Mouse (Mus musculus) liver, adult 2 months (tissue): ENCODE data around the gene Baz2b. TPM values are rescaled to one million over a fixed set of nuclear protein-coding genes. Genes with fewer than 3 reads are reported as not detected.

Experiments
- DNase-seq: peaks from one replicate; pipeline ENCODE4 v3.0.0-alpha.2; 2011; ENCODE audit warnings: low read depth, low spot score; ENCODE audit errors: extremely low read depth
- H3K27ac ChIP-seq: fragments of 200-500 bp; replicated peaks from 2 replicates; pipeline ENCODE4 v1.5.1; 2012; ENCODE audit warnings: low read depth, mild to moderate bottlenecking, control low read depth, inconsistent platforms, low read length; ENCODE audit not compliant: insufficient read depth
- H3K27me3 ChIP-seq: fragments of 200-500 bp; 2 replicates; pipeline ENCODE4 v1.6.1; 2012; ENCODE audit warnings: mild to moderate bottlenecking, moderate library complexity, low read length, inconsistent platforms; ENCODE audit not compliant: control insufficient read depth, insufficient read depth
- H3K36me3 ChIP-seq: fragments of 200-500 bp; 2 replicates; pipeline ENCODE4 v1.6.1; 2012; ENCODE audit warnings: low read length, inconsistent platforms; ENCODE audit not compliant: control insufficient read depth, insufficient read depth
- H3K4me1 ChIP-seq: fragments of 200-500 bp; 2 replicates; pipeline ENCODE4 v1.6.1; 2011; ENCODE audit warnings: low read length; ENCODE audit not compliant: control insufficient read depth, insufficient read depth
- H3K4me3 ChIP-seq: fragments of 200-500 bp; 2 replicates; pipeline ENCODE4 v1.5.1; 2011; ENCODE audit warnings: low read depth, mild to moderate bottlenecking, control low read depth, low read length, moderate library complexity; ENCODE audit not compliant: insufficient read depth
- H3K79me2 ChIP-seq: fragments of 200-500 bp; 2 replicates; pipeline ENCODE4 v1.6.1; 2012; ENCODE audit warnings: inconsistent platforms, mild to moderate bottlenecking, low read length, moderate library complexity; ENCODE audit not compliant: control insufficient read depth, insufficient read depth
- H3K9ac ChIP-seq: fragments of 200-500 bp; 2 replicates; pipeline ENCODE4 v1.6.1; 2012; ENCODE audit warnings: low read depth, mild to moderate bottlenecking, control low read depth, inconsistent platforms, low read length
- CTCF ChIP-seq: fragments of 200-500 bp; IDR thresholded peaks from 2 replicates; pipeline ENCODE4 v1.5.1; 2011; ENCODE audit warnings: low read depth, low read length, control low read depth
- POLR2A ChIP-seq: fragments of 200-500 bp; IDR thresholded peaks from 2 replicates; pipeline ENCODE4 v1.6.1; 2011; ENCODE audit warnings: low read length, control low read depth; ENCODE audit not compliant: insufficient read depth; ENCODE audit errors: extremely low read depth
- WGBS: fragments of 180-500 bp; shearing (Covaris S2); methylation state at CpG from one replicate; pipeline ENCODE4 v1.1.7; 2018; 5-methylcytosine and 5-hydroxymethylcytosine counted together
- polyA plus RNA-seq: library from polyadenylated mRNA; depleted of rRNA; stranded (reverse); fragments of >200 nt; gene quantifications from 2 replicates; pipeline ENCODE4 v1.2.3, GENCODE M21; 2012
- total RNA-seq: library from RNA; depleted of rRNA; stranded (reverse); fragments of >200 nt; gene quantifications from 2 replicates; pipeline ENCODE4 v1.2.3, GENCODE M21; 2014

The Baz2b gene
- total and polyA plus RNA-seq, 2 experiments, result 4.8 to 23.5 TPM

- Histone ChIP-seq H3K4me3 (no peak overlapping the region), H3K27me3 (no peaks in the 10 kb centered on the region), H3K4me1 (no peaks in the 10 kb centered on the region), H3K36me3 (peaks cover 28% of the 10 kb centered on the region), H3K9ac (no peak overlapping the region), H3K79me2 (no peaks in the 10 kb centered on the region), H3K27ac (no peak overlapping the region)
- DNase-seq, result no peak
- WGBS, result 95% methylated on average over 13 of the region's 13 CpGs
- TF ChIP-seq CTCF, result no peak
- TF ChIP-seq POLR2A, result no peak
Observed at GRCm38 (mm10) chr2:59952286-59953014, 257.2 kb downstream of the Baz2b start.

- no peak overlapping the region for H3K27ac ChIP-seq
- no peak for DNase-seq
- H3K4me3 ChIP-seq, result no peak overlapping the region
- H3K79me2 ChIP-seq, result no peaks in the 10 kb centered on the region
- H3K27me3 ChIP-seq, result no peaks in the 10 kb centered on the region
- TF ChIP-seq POLR2A (no peak), CTCF (no peak)
- H3K36me3 ChIP-seq, result peaks cover 24% of the 10 kb centered on the region
- H3K9ac ChIP-seq, result no peak overlapping the region
- 93% methylated on average over 8 of the region's 8 CpGs for WGBS
- H3K4me1 ChIP-seq, result no peaks in the 10 kb centered on the region
Observed at GRCm38 (mm10) chr2:59951706-59952105, 257.9 kb downstream of the Baz2b start.

DNA sequence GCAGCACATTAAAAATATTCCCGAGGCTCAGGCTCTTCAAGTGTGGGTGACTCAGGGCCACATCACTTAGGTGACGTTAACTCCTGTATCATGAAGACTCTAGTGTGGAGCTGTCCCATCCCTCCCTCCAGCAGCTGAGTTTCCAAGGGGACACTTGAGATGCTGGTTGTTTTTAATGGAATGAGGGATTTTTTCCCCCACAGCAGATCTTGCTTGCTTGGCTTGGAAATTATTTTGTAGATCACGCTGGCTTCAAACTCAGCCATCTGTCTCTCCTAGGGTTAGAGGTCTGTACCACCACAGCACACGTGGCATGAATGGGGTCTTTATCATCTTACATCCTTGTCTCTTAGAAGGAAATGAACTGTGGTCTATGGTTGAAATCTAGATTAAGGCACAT is 258.5 kb downstream of the Baz2b start:
- TF ChIP-seq POLR2A (no peak), CTCF (no peak)
- Histone ChIP-seq H3K9ac (no peak overlapping the region), H3K27ac (no peak overlapping the region), H3K4me3 (no peak overlapping the region), H3K4me1 (no peaks in the 10 kb centered on the region), H3K36me3 (peaks cover 21% of the 10 kb centered on the region), H3K27me3 (no peaks in the 10 kb centered on the region), H3K79me2 (no peaks in the 10 kb centered on the region)
- no peak for DNase-seq
- 88% methylated on average over 4 of the region's 4 CpGs for WGBS

- Histone ChIP-seq H3K79me2 (no peaks in the 10 kb centered on the region), H3K27me3 (no peaks in the 10 kb centered on the region), H3K27ac (no peak overlapping the region), H3K9ac (no peak overlapping the region), H3K4me3 (no peak overlapping the region), H3K4me1 (peaks cover 3% of the 10 kb centered on the region; the same call in 1 of the 2 replicates), H3K36me3 (peaks cover 8% of the 10 kb centered on the region)
- 81% methylated on average over 9 of the region's 9 CpGs for WGBS
- TF ChIP-seq POLR2A (no peak), CTCF (no peak)
- no peak for DNase-seq
Observed at GRCm38 (mm10) chr2:59936296-59936695, 273.3 kb downstream of the Baz2b start.

GRCm38 (mm10) chr2:59933129-59933528 is 276.5 kb downstream of the Baz2b start:
- H3K36me3 ChIP-seq, result peaks cover 3% of the 10 kb centered on the region; the same call in 1 of the 2 replicates
- DNase-seq, result no peak
- no peak overlapping the region for H3K9ac ChIP-seq
- TF ChIP-seq CTCF (no peak), POLR2A (no peak)
- no peaks in the 10 kb centered on the region for H3K27me3 ChIP-seq
- 95% methylated on average over 3 of the region's 3 CpGs for WGBS
- H3K27ac ChIP-seq, result no peak overlapping the region
- no peaks in the 10 kb centered on the region for H3K79me2 ChIP-seq
- no peak overlapping the region for H3K4me3 ChIP-seq
- H3K4me1 ChIP-seq, result peaks cover 3% of the 10 kb centered on the region; the same call in 1 of the 2 replicates

DNA sequence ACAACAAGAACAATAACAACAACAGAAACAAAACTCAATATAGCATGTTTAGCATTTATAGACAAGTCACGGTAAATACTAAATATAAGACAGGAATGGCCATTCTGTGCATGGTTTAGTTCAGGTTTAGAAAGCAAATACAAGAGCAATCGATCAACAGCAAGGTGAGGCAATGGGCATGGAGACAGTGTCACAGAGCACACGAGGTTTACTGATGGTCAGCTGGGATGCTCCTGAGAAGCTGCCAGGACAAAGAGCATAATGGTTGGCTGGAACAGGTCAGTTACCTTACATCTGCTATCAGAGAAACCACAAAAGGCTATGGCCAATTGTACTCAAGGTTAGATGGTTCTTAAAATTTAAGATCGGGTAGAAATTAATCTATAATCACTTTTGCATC is 277.4 kb downstream of the Baz2b start:
- H3K27me3 ChIP-seq, result no peaks in the 10 kb centered on the region
- H3K36me3 ChIP-seq, result peaks cover 5% of the 10 kb centered on the region; the same call in 1 of the 2 replicates
- DNase-seq, result peak; percentile 72
- H3K9ac ChIP-seq, result no peak overlapping the region
- H3K4me1 ChIP-seq, result peaks cover 3% of the 10 kb centered on the region; the same call in 1 of the 2 replicates
- TF ChIP-seq POLR2A, result no peak
- no peak for TF ChIP-seq CTCF
- no peaks in the 10 kb centered on the region for H3K79me2 ChIP-seq
- WGBS, result 53% methylated on average over 4 of the region's 4 CpGs
- no peak overlapping the region for H3K4me3 ChIP-seq
- H3K27ac ChIP-seq, result no peak overlapping the region
